Mouse (Mus musculus): ENCODE measurements around the gene Olfr95. TPM values are rescaled to one million over a fixed set of nuclear protein-coding genes. Genes with fewer than 3 reads are reported as not detected.

The Olfr95 gene
- total RNA-seq, 2 experiments from 2014 or later = not detected

Other genes with a start within 250 kb of the Olfr95 start
- gene 2410137M14Rik, start 231.9 kb downstream of the Olfr95 start, total RNA-seq (2015; ENCODE audit: low replicate concordance) = not detected in 2 replicates
- gene 2410137M14Rik, start 231.9 kb downstream of the Olfr95 start, total RNA-seq (2017; ENCODE audit: low replicate concordance) = not detected in 2 replicates
- gene H2-M5, start 223.6 kb downstream of the Olfr95 start, total RNA-seq (2015; ENCODE audit: low replicate concordance) = not detected in 2 replicates
- not detected in 2 replicates for gene H2-M5, start 223.6 kb downstream of the Olfr95 start, total RNA-seq (2017; ENCODE audit: low replicate concordance)
- gene Zfp57, start 212.0 kb downstream of the Olfr95 start, total RNA-seq (2015; ENCODE audit: low replicate concordance) = not detected in 2 replicates
- not detected in 2 replicates for gene Zfp57, start 212.0 kb downstream of the Olfr95 start, total RNA-seq (2017; ENCODE audit: low replicate concordance)
- not detected in 2 replicates for gene Mog, start 189.7 kb downstream of the Olfr95 start, total RNA-seq (2015; ENCODE audit: low replicate concordance)
- gene Mog, start 189.7 kb downstream of the Olfr95 start, total RNA-seq (2017; ENCODE audit: low replicate concordance) = not detected in 2 replicates
- 3.8 and 11.5 TPM in 2 replicates for gene Gabbr1, start 167.2 kb downstream of the Olfr95 start, total RNA-seq (2015; ENCODE audit: low replicate concordance)
- 0.51 and 1.5 TPM in 2 replicates for gene Gabbr1, start 167.2 kb downstream of the Olfr95 start, total RNA-seq (2017; ENCODE audit: low replicate concordance)
- not detected in 2 replicates for gene Olfr90, start 124.6 kb downstream of the Olfr95 start, total RNA-seq (2015; ENCODE audit: low replicate concordance)
- not detected in 2 replicates for gene Olfr90, start 124.6 kb downstream of the Olfr95 start, total RNA-seq (2017; ENCODE audit: low replicate concordance)
- not detected in 2 replicates for gene Olfr91, start 114.8 kb downstream of the Olfr95 start, total RNA-seq (2015; ENCODE audit: low replicate concordance)
- not detected in 2 replicates for gene Olfr91, start 114.8 kb downstream of the Olfr95 start, total RNA-seq (2017; ENCODE audit: low replicate concordance)
- gene Olfr92, start 93.0 kb downstream of the Olfr95 start, total RNA-seq (2015; ENCODE audit: low replicate concordance) = not detected in 2 replicates
- gene Olfr92, start 93.0 kb downstream of the Olfr95 start, total RNA-seq (2017; ENCODE audit: low replicate concordance) = not detected in 2 replicates
- not detected in 2 replicates for gene Olfr93, start 51.6 kb downstream of the Olfr95 start, total RNA-seq (2015; ENCODE audit: low replicate concordance)
- gene Olfr93, start 51.6 kb downstream of the Olfr95 start, total RNA-seq (2017; ENCODE audit: low replicate concordance) = not detected in 2 replicates
- 4.0 TPM in 1 of 2 replicates, not detected in the other for gene Ubd, start 19.2 kb downstream of the Olfr95 start, total RNA-seq (2015; ENCODE audit: low replicate concordance)
- 4.5 and 8.9 TPM in 2 replicates for gene Ubd, start 19.2 kb downstream of the Olfr95 start, total RNA-seq (2017; ENCODE audit: low replicate concordance)
- gene Olfr94, start 12.1 kb downstream of the Olfr95 start, total RNA-seq (2015; ENCODE audit: low replicate concordance) = not detected in 2 replicates
- gene Olfr94, start 12.1 kb downstream of the Olfr95 start, total RNA-seq (2017; ENCODE audit: low replicate concordance) = not detected in 2 replicates
- gene Olfr96, start 7.0 kb upstream of the Olfr95 start, total RNA-seq (2015; ENCODE audit: low replicate concordance) = not detected in 2 replicates
- gene Olfr96, start 7.0 kb upstream of the Olfr95 start, total RNA-seq (2017; ENCODE audit: low replicate concordance) = not detected in 2 replicates
- gene Olfr97, start 24.2 kb upstream of the Olfr95 start, total RNA-seq (2015; ENCODE audit: low replicate concordance) = not detected in 2 replicates
- gene Olfr97, start 24.2 kb upstream of the Olfr95 start, total RNA-seq (2017; ENCODE audit: low replicate concordance) = not detected in 2 replicates
- not detected in 2 replicates for gene Olfr98, start 50.6 kb upstream of the Olfr95 start, total RNA-seq (2015; ENCODE audit: low replicate concordance)
- not detected in 2 replicates for gene Olfr98, start 50.6 kb upstream of the Olfr95 start, total RNA-seq (2017; ENCODE audit: low replicate concordance)
- gene H2-M3, start 57.1 kb upstream of the Olfr95 start, total RNA-seq (2015; ENCODE audit: low replicate concordance) = 1.3 TPM in 1 of 2 replicates, not detected in the other
- 5.3 and 6.8 TPM in 2 replicates for gene H2-M3, start 57.1 kb upstream of the Olfr95 start, total RNA-seq (2017; ENCODE audit: low replicate concordance)
- gene Olfr99, start 70.3 kb upstream of the Olfr95 start, total RNA-seq (2015; ENCODE audit: low replicate concordance) = not detected in 2 replicates
- not detected in 2 replicates for gene Olfr99, start 70.3 kb upstream of the Olfr95 start, total RNA-seq (2017; ENCODE audit: low replicate concordance)
- gene Olfr101, start 91.2 kb upstream of the Olfr95 start, total RNA-seq (2015; ENCODE audit: low replicate concordance) = not detected in 2 replicates
- gene Olfr101, start 91.2 kb upstream of the Olfr95 start, total RNA-seq (2017; ENCODE audit: low replicate concordance) = not detected in 2 replicates
- not detected in 2 replicates for gene Olfr102, start 103.9 kb upstream of the Olfr95 start, total RNA-seq (2015; ENCODE audit: low replicate concordance)
- not detected in 2 replicates for gene Olfr102, start 103.9 kb upstream of the Olfr95 start, total RNA-seq (2017; ENCODE audit: low replicate concordance)
- gene Olfr103, start 126.6 kb upstream of the Olfr95 start, total RNA-seq (2015; ENCODE audit: low replicate concordance) = not detected in 2 replicates
- not detected in 2 replicates for gene Olfr103, start 126.6 kb upstream of the Olfr95 start, total RNA-seq (2017; ENCODE audit: low replicate concordance)
- not detected in 2 replicates for gene Olfr104-ps, start 146.5 kb upstream of the Olfr95 start, total RNA-seq (2015; ENCODE audit: low replicate concordance)
- not detected in 2 replicates for gene Olfr104-ps, start 146.5 kb upstream of the Olfr95 start, total RNA-seq (2017; ENCODE audit: low replicate concordance)
- gene Olfr105-ps, start 165.9 kb upstream of the Olfr95 start, total RNA-seq (2015; ENCODE audit: low replicate concordance) = not detected in 2 replicates
- not detected in 2 replicates for gene Olfr105-ps, start 165.9 kb upstream of the Olfr95 start, total RNA-seq (2017; ENCODE audit: low replicate concordance)
- gene Olfr106-ps, start 177.3 kb upstream of the Olfr95 start, total RNA-seq (2015; ENCODE audit: low replicate concordance) = not detected in 2 replicates
- not detected in 2 replicates for gene Olfr106-ps, start 177.3 kb upstream of the Olfr95 start, total RNA-seq (2017; ENCODE audit: low replicate concordance)
- not detected in 2 replicates for gene Olfr107, start 186.1 kb upstream of the Olfr95 start, total RNA-seq (2015; ENCODE audit: low replicate concordance)
- not detected in 2 replicates for gene Olfr107, start 186.1 kb upstream of the Olfr95 start, total RNA-seq (2017; ENCODE audit: low replicate concordance)
- not detected in 2 replicates for gene Olfr108, start 232.4 kb upstream of the Olfr95 start, total RNA-seq (2015; ENCODE audit: low replicate concordance)
- not detected in 2 replicates for gene Olfr108, start 232.4 kb upstream of the Olfr95 start, total RNA-seq (2017; ENCODE audit: low replicate concordance)
- gene Olfr109, start 245.8 kb upstream of the Olfr95 start, total RNA-seq (2015; ENCODE audit: low replicate concordance) = not detected in 2 replicates
- not detected in 2 replicates for gene Olfr109, start 245.8 kb upstream of the Olfr95 start, total RNA-seq (2017; ENCODE audit: low replicate concordance)

All from erythroid progenitor cell, adult 5-6 weeks (primary cell).